Mouse (Mus musculus): ENCODE measurements around the gene Msh3. TPM values are rescaled to one million over a fixed set of nuclear protein-coding genes. Genes with fewer than 3 reads are reported as not detected.

Gene Msh3
- total RNA-seq, 2 experiments from 2014 or later = 10.5 to 11.9 TPM

Other genes starting within 250 kb of the Msh3 start
- 1 to 10 TPM; 1.6 to 1.9 TPM for gene Rasgrf2, start 223.3 kb downstream of the Msh3 start, total RNA-seq (2021)
- gene Gm20379, start 49.0 kb downstream of the Msh3 start, total RNA-seq (2021) = not detected
- gene Dhfr, start 277 bp downstream of the Msh3 start, total RNA-seq (2021) = 1 to 10 TPM; 1.1 to 1.2 TPM
- not detected for gene Ankrd34b, start 70.9 kb upstream of the Msh3 start, total RNA-seq (2021)
- gene Fam151b, start 129.0 kb upstream of the Msh3 start, total RNA-seq (2021) = 1 to 10 TPM; 2.4 to 2.5 TPM
- gene Zfyve16, start 175.9 kb upstream of the Msh3 start, total RNA-seq (2021) = 10 to 100 TPM; 10.3 to 10.6 TPM
- gene Spz1, start 221.2 kb upstream of the Msh3 start, total RNA-seq (2021) = not detected